Mouse (Mus musculus) neural tube, embryonic 11.5 days (tissue): ENCODE data around the gene Def6. TPM values are rescaled to one million over a fixed set of nuclear protein-coding genes. Genes with fewer than 3 reads are reported as not detected.

Experiments
- ATAC-seq: fragments of 200-750 bp; cut with Nextera tagmentation; 2 replicates; pipeline ENCODE4 v1.8.0; 2017; ENCODE audit warnings: moderate number of reproducible peaks, mild to moderate bottlenecking, moderate TSS enrichment, moderate library complexity; ENCODE audit not compliant: insufficient read depth, low FRiP score, low TSS enrichment
- DNase-seq: peaks from one replicate; pipeline ENCODE4 v3.0.0-alpha.2; 2015; ENCODE audit warnings: low spot score
- H3K27ac ChIP-seq: fragments of 300-500 bp; sonication (generic); 2 replicates; pipeline ENCODE4 v1.5.1; 2014; ENCODE audit warnings: low read depth, mild to moderate bottlenecking, low read length
- H3K27me3 ChIP-seq: fragments of 300-500 bp; sonication (generic); 2 replicates; pipeline ENCODE4 v1.6.1; 2014; ENCODE audit warnings: mild to moderate bottlenecking, low read length, mixed read lengths; ENCODE audit not compliant: control insufficient read depth, insufficient read depth
- H3K36me3 ChIP-seq: fragments of 300-500 bp; sonication (generic); 2 replicates; pipeline ENCODE4 v1.6.1; 2014; ENCODE audit warnings: mild to moderate bottlenecking, low read length, moderate library complexity, mixed read lengths; ENCODE audit not compliant: control insufficient read depth, insufficient read depth
- H3K4me1 ChIP-seq: fragments of 300-500 bp; sonication (generic); 2 replicates; pipeline ENCODE4 v1.6.1; 2014; ENCODE audit warnings: low read length, mixed read lengths; ENCODE audit not compliant: control insufficient read depth, insufficient read depth
- H3K4me2 ChIP-seq: fragments of 300-500 bp; sonication (generic); 2 replicates; pipeline ENCODE4 v1.6.1; 2014; ENCODE audit warnings: low read depth, mild to moderate bottlenecking, moderate library complexity
- H3K4me3 ChIP-seq: fragments of 300-500 bp; sonication (generic); 2 replicates; pipeline ENCODE4 v1.5.1; 2014; ENCODE audit warnings: low read depth, low read length
- H3K9ac ChIP-seq: fragments of 300-500 bp; sonication (generic); 2 replicates; pipeline ENCODE4 v1.6.1; 2014; ENCODE audit warnings: mild to moderate bottlenecking, low read length
- H3K9me3 ChIP-seq: fragments of 300-500 bp; sonication (generic); 2 replicates; pipeline ENCODE4 v1.6.1; 2016; ENCODE audit warnings: low read length; ENCODE audit not compliant: control insufficient read depth
- WGBS: fragments of 180-500 bp; shearing (Covaris S2); extraction: QIAGEN DNeasy Blood & Tissue Kit; methylation state at CpG from one replicate; pipeline ENCODE4 v1.1.7; 2014; 5-methylcytosine and 5-hydroxymethylcytosine counted together
- polyA plus RNA-seq: library from polyadenylated mRNA; unstranded; fragments of >200 nt; fragmentation: Nextera tagmentation; extraction: Ambion mirVana; gene quantifications from 2 replicates; pipeline ENCODE4 v1.2.1, GENCODE M21; 2014

The Def6 gene
- polyA plus RNA-seq, 1 experiment from 2014 or later = 2.7 TPM

GRCm38 (mm10) chr17:28244714-28245113 is 37.1 kb downstream of the Def6 start:
- H3K9ac ChIP-seq = no peak overlapping the region
- DNase-seq (peak; percentile 42), ATAC-seq (no peak)
- no peak overlapping the region for H3K4me2 ChIP-seq
- peaks cover 5% of the 10 kb centered on the region; the same call in 1 of the 2 replicates for H3K4me1 ChIP-seq
- no peak overlapping the region for H3K4me3 ChIP-seq
- no peaks in the 10 kb centered on the region for H3K27me3 ChIP-seq
- H3K36me3 ChIP-seq = peaks cover 3% of the 10 kb centered on the region; the same call in 1 of the 2 replicates
- H3K27ac ChIP-seq = no peak overlapping the region
- WGBS = 55% methylated on average over 6 of the region's 6 CpGs
- no peaks in the 10 kb centered on the region for H3K9me3 ChIP-seq

DNA sequence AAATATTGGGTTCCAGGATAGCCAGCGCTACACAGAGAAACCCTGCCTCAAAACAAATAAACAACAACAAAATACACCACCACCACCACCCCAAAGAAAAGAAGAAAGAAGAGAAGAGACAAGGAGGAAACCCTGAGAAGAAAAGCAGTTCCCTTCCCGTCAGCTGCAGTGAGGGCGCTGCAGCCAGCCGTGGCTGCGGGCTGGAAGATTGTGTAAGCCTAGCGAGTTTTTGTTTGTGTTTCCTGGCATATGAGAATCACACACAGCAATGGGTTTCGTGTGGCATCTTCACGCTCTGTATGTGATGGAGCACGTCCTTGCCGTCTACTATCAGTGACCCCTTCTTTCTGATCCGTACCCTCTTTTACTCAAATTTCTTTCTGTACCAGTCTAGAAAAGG is 39.1 kb downstream of the Def6 start:
- H3K4me3 ChIP-seq = no peak overlapping the region
- ATAC-seq (no peak), DNase-seq (no peak)
- H3K4me2 ChIP-seq = no peak overlapping the region
- H3K27ac ChIP-seq = no peak overlapping the region
- H3K9me3 ChIP-seq = no peaks in the 10 kb centered on the region
- 79% methylated on average over 11 of the region's 11 CpGs for WGBS
- no peaks in the 10 kb centered on the region for H3K27me3 ChIP-seq
- H3K4me1 ChIP-seq = peaks cover 5% of the 10 kb centered on the region; the same call in 1 of the 2 replicates
- peaks cover 2% of the 10 kb centered on the region; the same call in 1 of the 2 replicates for H3K36me3 ChIP-seq
- no peak overlapping the region for H3K9ac ChIP-seq

GRCm38 (mm10) chr17:28247613-28248012 is 40.0 kb downstream of the Def6 start:
- DNase-seq (no peak), ATAC-seq (no peak)
- Histone ChIP-seq H3K9ac (no peak overlapping the region), H3K4me1 (peaks cover 5% of the 10 kb centered on the region; the same call in 1 of the 2 replicates), H3K4me3 (no peak overlapping the region), H3K27ac (no peak overlapping the region), H3K36me3 (no peaks in the 10 kb centered on the region; the same call in 1 of the 2 replicates), H3K9me3 (no peaks in the 10 kb centered on the region), H3K4me2 (no peak overlapping the region), H3K27me3 (no peaks in the 10 kb centered on the region)
- 50% methylated on average over 6 of the region's 6 CpGs for WGBS

- Histone ChIP-seq H3K4me2 (no peak overlapping the region), H3K27ac (no peak overlapping the region), H3K9ac (no peak overlapping the region), H3K36me3 (no peaks in the 10 kb centered on the region; the same call in 1 of the 2 replicates), H3K9me3 (no peaks in the 10 kb centered on the region), H3K27me3 (no peaks in the 10 kb centered on the region), H3K4me3 (no peak overlapping the region), H3K4me1 (peaks cover 5% of the 10 kb centered on the region; the same call in 1 of the 2 replicates)
- DNase-seq = no peak
- ATAC-seq = no peak
- WGBS = 83% methylated on average over 12 of the region's 12 CpGs
Measured at GRCm38 (mm10) chr17:28249062-28249461, 41.5 kb downstream of the Def6 start.

DNA sequence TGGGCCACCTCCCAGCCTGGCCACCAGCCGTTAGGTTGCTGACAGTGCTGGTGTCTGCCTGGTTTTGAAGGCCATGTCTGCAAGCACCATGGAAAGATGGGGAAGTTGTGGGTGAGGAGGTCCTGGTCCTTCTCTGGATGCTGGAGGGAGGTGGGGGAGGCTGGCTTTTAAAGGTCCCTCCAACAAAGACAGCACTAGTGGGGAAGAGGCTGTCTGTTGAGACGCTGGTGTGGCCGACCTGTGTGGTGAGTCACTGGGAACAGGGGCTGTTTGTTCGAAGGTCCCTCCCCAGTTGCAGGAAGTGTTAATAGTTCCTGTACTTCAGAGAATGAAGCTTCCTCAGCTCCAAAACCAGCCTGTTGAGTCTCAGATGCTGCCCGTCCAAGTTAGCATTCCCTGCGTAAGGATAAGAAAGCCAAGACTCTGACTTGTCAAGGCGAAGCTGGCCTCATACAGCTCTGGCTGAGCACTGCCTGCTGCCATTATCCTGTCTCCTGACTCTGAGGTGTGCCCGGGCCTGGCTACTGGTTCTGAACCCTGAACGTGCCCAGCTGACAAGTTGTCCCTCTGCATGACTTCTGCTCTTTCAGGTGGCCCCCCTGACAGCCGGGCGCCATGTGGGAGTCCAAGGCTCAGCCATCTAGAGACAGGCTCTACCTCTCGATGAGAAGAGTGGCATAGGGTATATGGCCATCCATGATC is 44.2 kb downstream of the Def6 start:
- Histone ChIP-seq H3K9ac (no peak overlapping the region), H3K27ac (no peak overlapping the region), H3K4me3 (no peak overlapping the region), H3K4me2 (no peak overlapping the region), H3K9me3 (no peaks in the 10 kb centered on the region), H3K4me1 (peaks cover 11% of the 10 kb centered on the region), H3K27me3 (no peaks in the 10 kb centered on the region), H3K36me3 (no peaks in the 10 kb centered on the region; the same call in 1 of the 2 replicates)
- ATAC-seq = no peak
- DNase-seq = no peak
- 86% methylated on average over 12 of the region's 12 CpGs for whole genome bisulfite sequencing

GRCm38 (mm10) chr17:28252281-28252648 is 44.7 kb downstream of the Def6 start:
- DNase-seq (no peak), ATAC-seq (no peak)
- Histone ChIP-seq H3K4me2 (no peak overlapping the region), H3K27ac (no peak overlapping the region), H3K4me3 (no peak overlapping the region), H3K9ac (no peak overlapping the region), H3K4me1 (peaks cover 14% of the 10 kb centered on the region), H3K9me3 (no peaks in the 10 kb centered on the region), H3K36me3 (no peaks in the 10 kb centered on the region; the same call in 1 of the 2 replicates), H3K27me3 (no peaks in the 10 kb centered on the region)
- 90% methylated on average over 5 of the region's 5 CpGs for WGBS

DNA sequence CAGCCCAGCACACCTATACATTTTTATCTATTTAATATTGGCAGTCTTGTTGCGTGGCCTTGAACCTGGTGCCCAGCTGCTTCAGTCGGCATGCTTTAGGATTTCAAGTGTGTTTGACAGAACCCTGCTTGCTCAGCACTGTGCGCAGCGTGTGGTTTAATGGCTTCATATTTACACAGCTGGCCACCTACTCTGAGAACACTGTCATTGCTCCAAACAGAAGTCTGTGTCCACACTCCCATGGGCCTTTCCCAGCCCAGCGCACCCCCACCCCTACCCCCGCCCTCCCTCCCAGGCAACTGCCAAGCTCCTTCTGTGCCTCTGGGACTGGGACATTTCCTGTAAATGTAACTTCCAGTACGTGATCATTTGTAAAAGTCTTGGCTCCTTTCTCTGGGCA is 45.6 kb downstream of the Def6 start:
- WGBS = 61% methylated on average over 7 of the region's 7 CpGs
- no peak overlapping the region for H3K4me3 ChIP-seq
- H3K27ac ChIP-seq = no peak overlapping the region
- ATAC-seq (no peak), DNase-seq (peak; percentile 29)
- no peaks in the 10 kb centered on the region; the same call in 1 of the 2 replicates for H3K36me3 ChIP-seq
- no peaks in the 10 kb centered on the region for H3K9me3 ChIP-seq
- no peak overlapping the region for H3K9ac ChIP-seq
- peaks cover 13% of the 10 kb centered on the region for H3K4me1 ChIP-seq
- H3K4me2 ChIP-seq = no peak overlapping the region
- H3K27me3 ChIP-seq = no peaks in the 10 kb centered on the region

GRCm38 (mm10) chr17:28254804-28255203 is 47.2 kb downstream of the Def6 start:
- no peak for ATAC-seq
- no peak overlapping the region for H3K27ac ChIP-seq
- WGBS = 54% methylated on average over 4 of the region's 4 CpGs

DNA sequence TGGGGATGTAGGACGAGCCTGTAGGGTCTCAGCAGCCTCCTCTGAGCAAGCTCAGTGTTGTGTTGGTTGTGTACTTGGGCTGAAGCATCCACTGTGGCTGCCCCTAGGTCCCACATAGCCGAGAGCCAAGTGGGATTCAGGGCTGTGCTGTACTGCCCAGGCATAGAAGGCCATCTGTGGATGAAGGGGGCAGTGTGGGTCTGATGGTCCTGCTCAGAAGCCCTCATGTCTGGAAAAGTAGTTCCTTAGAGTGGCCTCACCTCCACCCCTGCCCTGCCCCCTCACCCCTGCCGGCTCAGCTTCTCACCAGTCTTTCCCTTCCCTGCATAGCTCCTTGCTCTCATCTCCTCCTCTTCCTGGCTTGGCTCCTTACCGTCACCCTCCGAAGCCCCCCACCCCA is 48.1 kb downstream of the Def6 start:
- Histone ChIP-seq H3K4me1 (peaks cover 11% of the 10 kb centered on the region), H3K4me2 (no peak overlapping the region), H3K27me3 (no peaks in the 10 kb centered on the region), H3K36me3 (no peaks in the 10 kb centered on the region; the same call in 1 of the 2 replicates), H3K4me3 (no peak overlapping the region), H3K9me3 (no peaks in the 10 kb centered on the region; the same call in 1 of the 2 replicates), H3K9ac (no peak overlapping the region), H3K27ac (0 out of 2 replicates have a peak overlapping the region, but pooled peaks have one; percentile 14)
- ATAC-seq (no peak), DNase-seq (no peak)
- 37% methylated on average over 5 of the region's 5 CpGs for WGBS

More at GRCm38 (mm10) chr17:28254804-28255203, 47.2 kb downstream of the Def6 start:
- DNase-seq = no peak
- H3K36me3 ChIP-seq = no peaks in the 10 kb centered on the region; the same call in 1 of the 2 replicates
- no peak overlapping the region for H3K4me2 ChIP-seq
- H3K4me3 ChIP-seq = no peak overlapping the region
- peaks cover 11% of the 10 kb centered on the region for H3K4me1 ChIP-seq
- no peaks in the 10 kb centered on the region for H3K27me3 ChIP-seq
- H3K9ac ChIP-seq = no peak overlapping the region
- H3K9me3 ChIP-seq = no peaks in the 10 kb centered on the region; the same call in 1 of the 2 replicates
